Mouse (Mus musculus) embryonic fibroblast, embryonic 13.5 days (primary cell): ENCODE results near the gene Olfr44.

Experiments
- CTCF ChIP-seq: IDR thresholded peaks from 2 replicates; pipeline ENCODE4 v1.5.1; 2011; ENCODE audit warnings: mild to moderate bottlenecking, control low read depth, low read length, moderate library complexity, borderline replicate concordance; ENCODE audit not compliant: insufficient read depth
- POLR2A ChIP-seq: IDR thresholded peaks from 2 replicates; pipeline ENCODE4 v1.6.1; 2011; ENCODE audit warnings: low read depth, mild to moderate bottlenecking, control low read depth, low read length, moderate library complexity

DNA sequence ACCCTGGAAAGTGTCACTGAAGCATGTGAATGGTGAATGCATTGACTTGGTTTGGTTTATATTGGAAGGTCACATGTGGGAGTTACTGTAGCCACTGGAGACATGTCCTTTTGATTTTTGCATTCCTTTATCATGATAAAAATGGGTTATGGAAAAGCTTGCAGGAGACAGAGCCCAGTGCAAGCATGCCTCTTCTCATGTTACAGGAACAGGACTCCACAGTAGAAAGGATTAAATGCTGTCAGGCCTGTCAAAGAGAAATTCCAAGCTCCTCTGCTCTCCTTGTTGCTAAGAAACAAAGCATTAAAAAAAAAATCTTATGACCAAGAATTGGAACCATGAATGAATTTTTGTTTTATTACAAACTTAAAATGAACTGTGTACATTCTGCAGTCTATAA, 24.8 kb upstream of the Olfr44 start:
- TF ChIP-seq POLR2A (no peak), CTCF (no peak)
